Mouse (Mus musculus) forebrain, embryonic 16.5 days (tissue): ENCODE measurements around the gene Sbno1. TPM values are rescaled to one million over a fixed set of nuclear protein-coding genes. Genes with fewer than 3 reads are reported as not detected.
A peak's percentile ranks its signal among the peaks of the same experiment; 100 is the strongest.
"Not testable (repeated sequence)": the region's sequence is repeated elsewhere in the genome, so short reads cannot be mapped to it uniquely, and the experiment has no call there.

Source experiments
- ATAC-seq: fragments of 200-750 bp; cut with Nextera tagmentation; 2 replicates; pipeline ENCODE4 v1.8.0; 2017; ENCODE audit warnings: mild to moderate bottlenecking, moderate library complexity
- H3K27ac ChIP-seq: fragments of 300-500 bp; sonication (generic); 2 replicates; pipeline ENCODE4 v1.5.1; 2014; ENCODE audit warnings: low read length, control low read depth
- H3K27me3 ChIP-seq: fragments of 300-500 bp; sonication (generic); replicated peaks from 2 replicates; pipeline ENCODE4 v1.6.1; 2014; ENCODE audit warnings: low read length; ENCODE audit not compliant: control insufficient read depth, insufficient read depth
- H3K36me3 ChIP-seq: fragments of 300-500 bp; sonication (generic); 2 replicates; pipeline ENCODE4 v1.6.1; 2014; ENCODE audit not compliant: control insufficient read depth, insufficient read depth
- H3K4me1 ChIP-seq: fragments of 300-500 bp; sonication (generic); replicated peaks from 2 replicates; pipeline ENCODE4 v1.6.1; 2014; ENCODE audit warnings: low read length; ENCODE audit not compliant: control insufficient read depth, insufficient read depth
- H3K4me2 ChIP-seq: fragments of 300-500 bp; sonication (generic); 2 replicates; pipeline ENCODE4 v1.6.1; 2014; ENCODE audit warnings: mild to moderate bottlenecking, low read length, control low read depth
- H3K4me3 ChIP-seq: fragments of 300-500 bp; sonication (generic); replicated peaks from 2 replicates; pipeline ENCODE4 v1.5.1; 2014; ENCODE audit warnings: mild to moderate bottlenecking, low read length, control low read depth
- H3K9ac ChIP-seq: fragments of 300-500 bp; sonication (generic); replicated peaks from 2 replicates; pipeline ENCODE4 v1.6.1; 2014; ENCODE audit warnings: low read depth, low read length, control low read depth
- H3K9me3 ChIP-seq: fragments of 300-500 bp; sonication (generic); 2 replicates; pipeline ENCODE4 v1.6.1; 2016; ENCODE audit warnings: low read length; ENCODE audit not compliant: control insufficient read depth
- WGBS: fragments of 180-500 bp; shearing (Covaris S2); extraction: QIAGEN DNeasy Blood & Tissue Kit; methylation state at CpG from one replicate; pipeline ENCODE4 v1.1.7; 2014; 5-methylcytosine and 5-hydroxymethylcytosine counted together
- polyA plus RNA-seq: library from polyadenylated mRNA; unstranded; fragments of >200 nt; fragmentation: Nextera tagmentation; extraction: Ambion mirVana; gene quantifications from 2 replicates; pipeline ENCODE4 v1.2.1, GENCODE M21; 2015

The Sbno1 gene
- polyA plus RNA-seq = 109 and 110 TPM in 2 replicates

- H3K27me3 ChIP-seq = no peaks in the 10 kb centered on the region
- H3K9me3 ChIP-seq = no peaks in the 10 kb centered on the region
- H3K36me3 ChIP-seq = no peaks in the 10 kb centered on the region
- peak within 1 kb of the TSS; percentile 72 for H3K4me3 ChIP-seq
- peak within 1 kb of the TSS; percentile 96 for H3K27ac ChIP-seq
- under 1% methylated on average over 59 of the region's 81 CpGs for WGBS
- peak; percentile 92 for ATAC-seq
- peaks cover 25% of the 10 kb centered on the region for H3K4me1 ChIP-seq
- H3K4me2 ChIP-seq = peak within 1 kb of the TSS; percentile 93
- peak within 1 kb of the TSS; percentile 94 for H3K9ac ChIP-seq
These were observed at the start of gene Sbno1 for GRCm38 (mm10) chr5:124425412-124426259. Sbno1 (minus strand) TSS chr5:124426001.

GRCm38 (mm10) chr5:124470591-124471171 is 44.9 kb upstream of the Sbno1 start:
- Histone ChIP-seq H3K27ac (no peak overlapping the region), H3K27me3 (no peaks in the 10 kb centered on the region), H3K4me3 (no peak overlapping the region), H3K36me3 (no peaks in the 10 kb centered on the region), H3K9ac (no peak overlapping the region), H3K4me2 (no peak overlapping the region), H3K4me1 (0 out of 2 replicates have a peak, but pooled peaks cover 4% of the 10 kb centered on the region), H3K9me3 (no peaks in the 10 kb centered on the region)
- WGBS = 83% methylated on average over 6 of the region's 6 CpGs
- no peak for ATAC-seq

GRCm38 (mm10) chr5:124469486-124469885 is 43.7 kb upstream of the Sbno1 start:
- H3K27me3 ChIP-seq = no peaks in the 10 kb centered on the region
- H3K9me3 ChIP-seq = no peaks in the 10 kb centered on the region
- no peak for ATAC-seq
- no peak overlapping the region for H3K27ac ChIP-seq
- H3K4me2 ChIP-seq = no peak overlapping the region
- no peaks in the 10 kb centered on the region for H3K4me1 ChIP-seq
- H3K9ac ChIP-seq = no peak overlapping the region
- no peaks in the 10 kb centered on the region for H3K36me3 ChIP-seq
- H3K4me3 ChIP-seq = no peak overlapping the region
- 93% methylated on average over 6 of the region's 6 CpGs for WGBS

GRCm38 (mm10) chr5:124468365-124468764 is 42.6 kb upstream of the Sbno1 start:
- Histone ChIP-seq H3K4me1 (no peaks in the 10 kb centered on the region), H3K36me3 (no peaks in the 10 kb centered on the region), H3K27ac (no peak overlapping the region), H3K4me3 (no peak overlapping the region), H3K4me2 (no peak overlapping the region), H3K9me3 (no peaks in the 10 kb centered on the region), H3K9ac (no peak overlapping the region), H3K27me3 (no peaks in the 10 kb centered on the region)
- 90% methylated on average over 7 of the region's 7 CpGs for WGBS
- no peak for ATAC-seq

- Histone ChIP-seq H3K4me2 (no peak overlapping the region), H3K4me1 (no peaks in the 10 kb centered on the region), H3K9me3 (no peaks in the 10 kb centered on the region), H3K9ac (no peak overlapping the region), H3K27ac (no peak overlapping the region), H3K4me3 (no peak overlapping the region), H3K27me3 (no peaks in the 10 kb centered on the region), H3K36me3 (peaks cover 4% of the 10 kb centered on the region; the same call in 1 of the 2 replicates)
- ATAC-seq = no peak
- WGBS = 87% methylated on average over 1 of the region's 1 CpGs
These were observed 42.0 kb upstream of the Sbno1 start for GRCm38 (mm10) chr5:124467766-124468165.

- Histone ChIP-seq H3K27me3 (no peaks in the 10 kb centered on the region), H3K4me3 (no peak overlapping the region), H3K36me3 (peaks cover 14% of the 10 kb centered on the region), H3K4me1 (no peaks in the 10 kb centered on the region), H3K9me3 (no peaks in the 10 kb centered on the region), H3K27ac (no peak overlapping the region), H3K9ac (no peak overlapping the region), H3K4me2 (no peak overlapping the region)
- ATAC-seq = no peak
These were observed 39.1 kb upstream of the Sbno1 start for GRCm38 (mm10) chr5:124464905-124465304.

GRCm38 (mm10) chr5:124463462-124463861 is 37.7 kb upstream of the Sbno1 start:
- Histone ChIP-seq H3K4me2 (no peak overlapping the region), H3K27me3 (no peaks in the 10 kb centered on the region), H3K27ac (no peak overlapping the region), H3K9me3 (no peaks in the 10 kb centered on the region), H3K9ac (no peak overlapping the region), H3K4me1 (no peaks in the 10 kb centered on the region), H3K36me3 (peaks cover 23% of the 10 kb centered on the region), H3K4me3 (no peak overlapping the region)
- no peak for ATAC-seq
- WGBS = 91% methylated on average over 5 of the region's 5 CpGs

GRCm38 (mm10) chr5:124462297-124463025 is 36.7 kb upstream of the Sbno1 start:
- Histone ChIP-seq H3K36me3 (peaks cover 30% of the 10 kb centered on the region), H3K4me2 (no peak overlapping the region), H3K9ac (no peak overlapping the region), H3K4me1 (no peaks in the 10 kb centered on the region), H3K27me3 (no peaks in the 10 kb centered on the region), H3K9me3 (no peaks in the 10 kb centered on the region), H3K4me3 (no peak overlapping the region), H3K27ac (no peak overlapping the region)
- no peak for ATAC-seq
- WGBS = 85% methylated on average over 8 of the region's 8 CpGs

- H3K9ac ChIP-seq, H3K4me3 ChIP-seq, H3K27ac ChIP-seq, H3K4me1 ChIP-seq, ATAC-seq, H3K27me3 ChIP-seq, H3K9me3 ChIP-seq, H3K4me2 ChIP-seq: not testable (repeated sequence)
- 93% methylated on average over 14 of the region's 14 CpGs for WGBS
- peaks cover 40% of the 10 kb centered on the region for H3K36me3 ChIP-seq
These were observed 35.1 kb upstream of the Sbno1 start for GRCm38 (mm10) chr5:124460922-124461321.
